Mouse (Mus musculus) cerebellum, adult 18-20 months (tissue): ENCODE results near the gene Gm17535.
"Not testable (repeated sequence)": the region's sequence is repeated elsewhere in the genome, so short reads cannot be mapped to it uniquely, and the experiment has no call there.

Experiments used
- DNase-seq, 2 experiments: peaks; one replicate each; pipeline ENCODE4 v3.0.0; 2021

The Gm17535 gene

GRCm38 (mm10) chr9:3034299-3034698 lies at the start of gene Gm17535:
Gene Gm17535, plus strand, starts transcription at chr9:3034599.
- not testable (repeated sequence) for DNase-seq

- peak in 1 of 2 experiments; percentile 3 for DNase-seq
Measured at GRCm38 (mm10) chr9:3000445-3000972, 33.9 kb upstream of the Gm17535 start, which contains the start of gene Gm10722. Gene Gm10722, plus strand, starts transcription at chr9:3000922.

- DNase-seq = peak in 1 of 2 experiments; percentile 3
Measured at GRCm38 (mm10) chr9:3001006-3001405, 33.4 kb upstream of the Gm17535 start.

- peak; percentile 79 to 91 for DNase-seq
Measured at GRCm38 (mm10) chr9:3001948-3002659, 32.3 kb upstream of the Gm17535 start.

- DNase-seq = not testable (repeated sequence)
Measured at GRCm38 (mm10) chr9:3002794-3003396, 31.5 kb upstream of the Gm17535 start, which contains the start of gene Gm11168. Gene Gm11168, plus strand, starts transcription at chr9:3003346.

GRCm38 (mm10) chr9:3006179-3006578 lies 28.2 kb upstream of the Gm17535 start:
- DNase-seq = not testable (repeated sequence)

GRCm38 (mm10) chr9:3006636-3007035 lies 27.8 kb upstream of the Gm17535 start:
- peak; percentile 20 to 80 for DNase-seq

- DNase-seq = not testable (repeated sequence)
Measured at GRCm38 (mm10) chr9:3007272-3007671, 27.1 kb upstream of the Gm17535 start.

GRCm38 (mm10) chr9:3009331-3009730 lies 25.1 kb upstream of the Gm17535 start:
- not testable (repeated sequence) for DNase-seq

- not testable (repeated sequence) for DNase-seq
Measured at GRCm38 (mm10) chr9:3012054-3012621, 22.3 kb upstream of the Gm17535 start.

GRCm38 (mm10) chr9:3012733-3013279 lies 21.6 kb upstream of the Gm17535 start, which contains the start of gene Gm10721:
Gene Gm10721, plus strand, starts transcription at chr9:3013140.
- DNase-seq = not testable (repeated sequence)

- not testable (repeated sequence) for DNase-seq
Measured at GRCm38 (mm10) chr9:3015354-3015753, 19.0 kb upstream of the Gm17535 start, which contains the start of gene Gm10720. Gene Gm10720, plus strand, starts transcription at chr9:3015654.

GRCm38 (mm10) chr9:3015896-3016295 lies 18.5 kb upstream of the Gm17535 start:
- DNase-seq = not testable (repeated sequence)

GRCm38 (mm10) chr9:3017108-3017507 lies 17.3 kb upstream of the Gm17535 start, which contains the start of gene Gm10719:
Gene Gm10719, plus strand, starts transcription at chr9:3017408.
- DNase-seq = not testable (repeated sequence)

GRCm38 (mm10) chr9:3018944-3019343 lies 15.5 kb upstream of the Gm17535 start:
- peak in 1 of 2 experiments; percentile 5 for DNase-seq

GRCm38 (mm10) chr9:3019835-3020727 lies 14.3 kb upstream of the Gm17535 start:
- peak; percentile 29 to 41 for DNase-seq

GRCm38 (mm10) chr9:3022316-3023008 lies 11.9 kb upstream of the Gm17535 start:
- DNase-seq = peak; percentile 34 to 60

GRCm38 (mm10) chr9:3023312-3023984 lies 11.0 kb upstream of the Gm17535 start, which contains the start of gene Gm10718:
Gene Gm10718, plus strand, starts transcription at chr9:3023547.
- DNase-seq = peak in 1 of 2 experiments; percentile 1

- peak; percentile 14 to 55 for DNase-seq
Measured at GRCm38 (mm10) chr9:3023985-3024648, 10.3 kb upstream of the Gm17535 start.
